Mouse (Mus musculus) small intestine, adult 2 months (tissue): Measurements from ENCODE around the gene Gramd2. TPM values are rescaled to one million over a fixed set of nuclear protein-coding genes. Genes with fewer than 3 reads are reported as not detected.

Experiments
- H3K27ac ChIP-seq: fragments of 200-500 bp; 2 replicates; pipeline ENCODE4 v1.5.1; 2012; ENCODE audit warnings: low read depth, low read length, control low read depth, inconsistent platforms; ENCODE audit not compliant: insufficient read depth
- H3K27me3 ChIP-seq: fragments of 200-500 bp; 2 replicates; pipeline ENCODE4 v1.6.1; 2012; ENCODE audit warnings: mild to moderate bottlenecking, moderate library complexity, low read length, inconsistent platforms; ENCODE audit not compliant: control insufficient read depth, insufficient read depth
- H3K36me3 ChIP-seq: fragments of 200-500 bp; 2 replicates; pipeline ENCODE4 v1.6.1; 2012; ENCODE audit warnings: mild to moderate bottlenecking, low read length, control low read depth, inconsistent platforms; ENCODE audit not compliant: control insufficient read depth, insufficient read depth
- H3K4me1 ChIP-seq: fragments of 200-500 bp; 2 replicates; pipeline ENCODE4 v1.6.1; 2012; ENCODE audit warnings: low read length, inconsistent platforms, mixed read lengths; ENCODE audit not compliant: control insufficient read depth, insufficient read depth, insufficient read length
- H3K4me3 ChIP-seq: fragments of 200-500 bp; 2 replicates; pipeline ENCODE4 v1.5.1; 2012; ENCODE audit warnings: low read depth, mild to moderate bottlenecking, control low read depth, inconsistent platforms, low read length, moderate library complexity
- CTCF ChIP-seq: fragments of 200-500 bp; IDR thresholded peaks from 2 replicates; pipeline ENCODE4 v1.5.1; 2012; ENCODE audit warnings: low read depth, mild to moderate bottlenecking, control low read depth, inconsistent platforms, low read length, moderate library complexity, mixed read lengths; ENCODE audit not compliant: insufficient replicate concordance, insufficient read length; ENCODE audit errors: extremely low read depth
- POLR2A ChIP-seq: fragments of 200-500 bp; IDR thresholded peaks from 2 replicates; pipeline ENCODE4 v1.6.1; 2012; ENCODE audit warnings: low read depth, mild to moderate bottlenecking, control low read depth, inconsistent platforms, low read length, moderate library complexity
- WGBS: fragments of 180-500 bp; shearing (Covaris S2); methylation state at CpG from one replicate; pipeline ENCODE4 v1.1.7; 2018; 5-methylcytosine and 5-hydroxymethylcytosine counted together
- polyA plus RNA-seq: library from polyadenylated mRNA; depleted of rRNA; stranded (reverse); fragments of >200 nt; gene quantifications from 2 replicates; pipeline ENCODE4 v1.2.3, GENCODE M21; 2012

Gene Gramd2
- polyA plus RNA-seq, 1 experiment: 4.6 TPM

DNA sequence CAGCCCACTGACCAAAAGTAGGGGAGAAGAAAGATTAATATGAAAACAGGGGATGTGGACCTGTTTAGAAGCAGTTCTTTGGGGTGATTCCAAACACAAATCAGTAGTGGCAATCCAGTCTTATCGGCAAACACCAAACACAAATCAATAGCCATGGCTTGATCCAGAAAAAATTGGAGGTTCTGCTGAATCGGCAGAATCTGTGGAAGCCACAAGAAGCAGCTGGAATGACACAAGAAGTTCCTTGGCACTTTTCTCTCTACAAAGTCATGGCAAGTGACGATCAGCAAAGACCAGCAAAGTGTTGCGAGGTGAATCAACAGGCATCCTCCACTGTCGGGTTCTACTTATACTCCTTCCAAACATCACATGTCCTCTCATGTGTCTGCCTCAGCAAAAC lies 41.2 kb downstream of the Gramd2 start:
- Histone ChIP-seq H3K27me3 (no peaks in the 10 kb centered on the region), H3K4me1 (peaks cover 9% of the 10 kb centered on the region; the same call in 1 of the 2 replicates), H3K4me3 (no peak overlapping the region), H3K36me3 (no peaks in the 10 kb centered on the region), H3K27ac (no peak overlapping the region)
- WGBS: 78% methylated on average over 5 of the region's 5 CpGs
- TF ChIP-seq POLR2A: no peak
- TF ChIP-seq CTCF: no peak

DNA sequence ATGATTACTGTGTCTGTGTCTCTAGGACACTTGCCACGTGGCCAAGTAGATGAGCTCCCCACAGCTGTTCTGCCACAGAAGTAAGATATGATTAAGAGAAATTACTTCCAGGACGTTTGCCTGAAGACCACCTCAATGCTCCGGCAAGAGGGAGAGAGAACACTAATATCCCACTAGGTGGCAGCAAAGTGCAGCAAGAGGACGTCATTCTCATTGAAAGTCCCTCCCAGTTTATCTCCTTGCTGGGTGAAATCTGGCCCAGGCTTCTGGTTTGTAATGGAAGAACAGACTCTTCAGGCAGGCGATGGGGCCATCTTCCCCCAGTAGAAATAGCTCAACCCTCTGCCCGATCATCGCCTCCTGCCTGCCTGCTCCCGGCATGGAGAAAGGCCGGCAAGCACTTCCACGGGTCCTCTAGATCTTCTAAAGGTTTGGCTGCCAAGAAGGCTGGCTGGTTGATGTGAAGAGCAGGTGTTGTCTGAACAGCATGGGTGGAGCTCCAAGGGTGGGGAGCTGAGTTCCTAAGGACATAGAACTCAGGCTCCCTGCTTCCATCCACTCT lies 43.2 kb downstream of the Gramd2 start:
- H3K4me3 ChIP-seq: peak overlapping the region; percentile 48
- 8% methylated on average over 10 of the region's 10 CpGs for WGBS
- TF ChIP-seq CTCF (peak; percentile 69; the same call in 1 of the 2 replicates), POLR2A (no peak)
- H3K4me1 ChIP-seq: no peaks in the 10 kb centered on the region; the same call in 1 of the 2 replicates
- H3K27ac ChIP-seq: no peak overlapping the region
- H3K27me3 ChIP-seq: no peaks in the 10 kb centered on the region
- H3K36me3 ChIP-seq: no peaks in the 10 kb centered on the region

DNA sequence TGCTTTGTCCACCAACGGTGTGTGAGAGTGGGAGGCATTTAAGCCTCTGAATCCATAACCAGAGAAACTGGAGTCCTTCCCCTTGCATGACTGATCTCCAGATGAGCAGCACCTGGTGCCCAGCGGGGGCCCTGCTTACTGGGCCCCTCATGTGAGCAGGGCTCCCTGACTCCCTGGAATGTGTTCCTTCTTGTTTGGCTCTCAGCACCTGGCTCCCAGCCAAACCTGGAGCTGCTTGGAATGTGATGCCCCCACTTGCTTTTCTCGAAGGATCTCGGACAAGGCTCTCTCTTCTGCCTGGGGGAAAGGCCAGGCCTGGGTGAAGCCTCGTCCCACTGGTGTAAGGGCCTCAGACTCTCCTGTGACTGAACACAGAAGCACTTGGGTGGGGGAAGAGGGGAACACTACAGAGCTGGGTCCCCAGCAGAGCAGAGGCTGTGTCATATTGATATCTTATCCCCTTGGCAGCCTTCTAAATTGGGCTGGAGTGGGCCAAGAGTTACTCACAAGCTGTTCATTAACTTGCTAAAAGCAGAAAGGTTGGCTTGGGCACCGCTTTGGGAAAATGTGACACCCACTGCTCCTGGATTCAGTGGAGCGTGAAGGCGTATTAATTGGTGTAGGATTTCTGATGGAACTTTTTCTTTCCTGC lies 44.0 kb downstream of the Gramd2 start:
- Histone ChIP-seq H3K36me3 (no peaks in the 10 kb centered on the region), H3K4me1 (no peaks in the 10 kb centered on the region; the same call in 1 of the 2 replicates), H3K27me3 (no peaks in the 10 kb centered on the region), H3K4me3 (no peak overlapping the region), H3K27ac (no peak overlapping the region)
- TF ChIP-seq CTCF (no peak), POLR2A (no peak)
- 55% methylated on average over 8 of the region's 8 CpGs for WGBS

DNA sequence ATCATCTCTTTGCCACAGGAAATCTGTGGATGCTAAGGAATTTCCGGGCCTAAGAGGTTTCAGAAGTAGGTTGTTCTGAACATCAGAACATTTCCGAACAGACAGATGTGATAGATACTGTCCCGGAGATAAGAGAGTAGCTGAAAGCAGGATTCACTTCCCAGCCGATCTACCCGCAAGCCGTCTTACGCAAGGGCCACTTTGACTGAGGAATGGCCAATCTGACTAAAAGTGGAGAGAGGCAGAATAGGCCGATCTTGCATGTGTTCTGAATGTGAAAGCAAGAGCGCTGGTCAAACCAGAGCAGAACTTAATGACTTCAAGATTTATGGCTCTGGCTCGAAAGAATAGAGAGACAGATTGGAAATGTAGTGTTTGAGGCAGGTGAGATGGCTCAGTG lies 45.6 kb downstream of the Gramd2 start:
- WGBS: 58% methylated on average over 10 of the region's 10 CpGs
- no peak overlapping the region for H3K27ac ChIP-seq
- no peaks in the 10 kb centered on the region; the same call in 1 of the 2 replicates for H3K4me1 ChIP-seq
- no peaks in the 10 kb centered on the region for H3K36me3 ChIP-seq
- H3K4me3 ChIP-seq: no peak overlapping the region
- no peaks in the 10 kb centered on the region for H3K27me3 ChIP-seq
- TF ChIP-seq CTCF (no peak), POLR2A (no peak)

DNA sequence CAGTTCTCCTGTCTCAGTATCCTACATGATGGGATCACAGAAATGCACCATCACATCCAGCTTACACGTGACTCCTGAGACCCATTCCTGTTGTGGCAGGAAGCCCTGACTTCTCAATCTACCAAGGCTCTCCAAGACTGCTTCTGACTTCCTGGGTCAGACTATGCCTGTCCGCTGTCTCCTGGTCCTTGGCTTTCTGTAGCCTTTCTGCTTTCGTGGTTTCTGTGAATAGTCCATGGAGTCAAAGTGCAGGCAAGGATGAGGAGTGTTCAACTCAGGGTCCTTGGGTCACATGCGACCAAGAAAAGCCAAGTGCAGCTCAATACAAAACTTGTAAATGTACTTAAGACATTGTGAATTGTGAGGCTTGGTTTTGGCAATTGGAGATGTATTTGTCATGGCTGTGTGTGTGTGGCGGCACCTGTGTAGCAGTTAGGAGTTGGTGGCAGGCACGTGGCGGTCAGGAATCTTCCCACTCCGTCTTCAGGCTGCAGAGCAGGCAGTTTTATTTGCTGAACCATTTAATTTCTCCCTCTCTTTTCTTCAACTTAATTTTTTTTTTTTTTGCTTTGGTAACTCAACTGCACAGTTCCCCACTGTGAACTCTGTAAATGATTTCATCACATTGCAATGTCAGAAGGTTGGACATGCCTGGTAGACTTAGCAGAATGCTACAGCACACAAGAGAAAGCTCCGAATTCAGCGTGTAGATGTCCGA lies 47.8 kb downstream of the Gramd2 start:
- H3K4me3 ChIP-seq: no peak overlapping the region
- no peaks in the 10 kb centered on the region for H3K36me3 ChIP-seq
- 87% methylated on average over 11 of the region's 11 CpGs for WGBS
- H3K4me1 ChIP-seq: no peaks in the 10 kb centered on the region; the same call in 1 of the 2 replicates
- TF ChIP-seq CTCF (no peak), POLR2A (no peak)
- no peaks in the 10 kb centered on the region for H3K27me3 ChIP-seq
- H3K27ac ChIP-seq: no peak overlapping the region

DNA sequence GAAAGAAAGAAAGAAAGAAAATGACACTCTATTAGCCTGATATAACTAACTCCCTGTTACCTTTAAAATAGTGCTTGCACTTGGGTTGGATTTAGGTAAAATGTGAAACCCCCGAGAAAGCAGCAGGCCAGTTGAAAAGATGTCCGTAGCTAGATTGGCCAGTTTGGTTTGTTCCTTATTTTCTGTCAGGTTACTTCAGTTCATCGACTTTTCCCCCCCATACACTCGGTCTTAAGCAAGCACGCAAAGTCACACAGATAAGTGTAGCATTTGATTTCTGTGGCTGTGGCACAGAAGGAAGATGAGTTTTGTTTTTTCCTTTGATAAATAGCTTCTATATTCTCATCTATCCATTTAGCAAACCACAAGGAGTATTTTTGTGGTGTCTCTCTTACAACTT lies 51.2 kb downstream of the Gramd2 start:
- WGBS: 89% methylated on average over 5 of the region's 5 CpGs
- H3K36me3 ChIP-seq: no peaks in the 10 kb centered on the region
- no peak overlapping the region for H3K4me3 ChIP-seq
- no peaks in the 10 kb centered on the region for H3K27me3 ChIP-seq
- no peaks in the 10 kb centered on the region for H3K4me1 ChIP-seq
- no peak for TF ChIP-seq CTCF
- no peak for TF ChIP-seq POLR2A
- H3K27ac ChIP-seq: no peak overlapping the region

DNA sequence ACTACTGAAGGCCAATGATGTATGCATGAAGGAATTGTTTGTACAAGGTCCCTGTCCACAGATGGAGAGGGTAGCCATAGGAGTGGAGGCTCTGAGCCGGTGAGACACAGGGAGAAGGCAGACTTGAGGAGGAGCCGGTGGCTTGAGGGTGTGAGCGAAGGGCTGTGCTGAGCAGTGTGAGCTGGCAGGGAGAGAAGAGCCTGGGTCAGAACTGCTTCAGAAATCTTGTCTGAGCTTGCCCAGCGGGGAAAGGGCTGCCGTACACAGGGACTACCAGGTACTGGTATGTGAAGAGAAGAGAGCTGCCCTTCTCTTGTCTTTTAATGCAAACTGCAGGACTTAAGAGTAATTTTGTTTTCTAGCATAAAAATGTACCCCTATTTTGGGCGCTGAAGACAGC lies 53.1 kb downstream of the Gramd2 start:
- no peak for TF ChIP-seq POLR2A
- no peak for TF ChIP-seq CTCF
- Histone ChIP-seq H3K27ac (no peak overlapping the region), H3K36me3 (0 out of 2 replicates have a peak, but pooled peaks cover 1% of the 10 kb centered on the region), H3K4me3 (no peak overlapping the region), H3K4me1 (no peaks in the 10 kb centered on the region), H3K27me3 (no peaks in the 10 kb centered on the region)
- WGBS: 86% methylated on average over 6 of the region's 6 CpGs
